Mouse (Mus musculus): Measurements from ENCODE around the gene Krtap5-2.
"Not testable (repeated sequence)": the region's sequence is repeated elsewhere in the genome, so short reads cannot be mapped to it uniquely, and the experiment has no call there.

Gene Krtap5-2

GRCm38 (mm10) chr7:142135934-142136333 lies 39.9 kb downstream of the Krtap5-2 start, which contains the start of gene Gm39115:
Gene Gm39115 (minus strand): TSS chr7:142136034.
- DNase-seq, result not testable (repeated sequence)

- DNase-seq, result no peak
These were observed 41.4 kb downstream of the Krtap5-2 start for GRCm38 (mm10) chr7:142134206-142134995.

- no peak for DNase-seq
These were observed 47.0 kb downstream of the Krtap5-2 start for GRCm38 (mm10) chr7:142128843-142129242.
